Mouse (Mus musculus) liver, adult 2 months (tissue): Measurements from ENCODE around the gene Cdc27. TPM values are rescaled to one million over a fixed set of nuclear protein-coding genes. Genes with fewer than 3 reads are reported as not detected.
"Not testable (repeated sequence)": the region's sequence is repeated elsewhere in the genome, so short reads cannot be mapped to it uniquely, and the experiment has no call there.

Source experiments
- DNase-seq: peaks from one replicate; pipeline ENCODE4 v3.0.0-alpha.2; 2011; ENCODE audit warnings: low read depth, low spot score; ENCODE audit errors: extremely low read depth
- H3K27ac ChIP-seq: fragments of 200-500 bp; replicated peaks from 2 replicates; pipeline ENCODE4 v1.5.1; 2012; ENCODE audit warnings: low read depth, mild to moderate bottlenecking, control low read depth, inconsistent platforms, low read length; ENCODE audit not compliant: insufficient read depth
- H3K27me3 ChIP-seq: fragments of 200-500 bp; 2 replicates; pipeline ENCODE4 v1.6.1; 2012; ENCODE audit warnings: mild to moderate bottlenecking, moderate library complexity, low read length, inconsistent platforms; ENCODE audit not compliant: control insufficient read depth, insufficient read depth
- H3K36me3 ChIP-seq: fragments of 200-500 bp; 2 replicates; pipeline ENCODE4 v1.6.1; 2012; ENCODE audit warnings: low read length, inconsistent platforms; ENCODE audit not compliant: control insufficient read depth, insufficient read depth
- H3K4me1 ChIP-seq: fragments of 200-500 bp; 2 replicates; pipeline ENCODE4 v1.6.1; 2011; ENCODE audit warnings: low read length; ENCODE audit not compliant: control insufficient read depth, insufficient read depth
- H3K4me3 ChIP-seq: fragments of 200-500 bp; 2 replicates; pipeline ENCODE4 v1.5.1; 2011; ENCODE audit warnings: low read depth, mild to moderate bottlenecking, control low read depth, low read length, moderate library complexity; ENCODE audit not compliant: insufficient read depth
- H3K79me2 ChIP-seq: fragments of 200-500 bp; 2 replicates; pipeline ENCODE4 v1.6.1; 2012; ENCODE audit warnings: inconsistent platforms, mild to moderate bottlenecking, low read length, moderate library complexity; ENCODE audit not compliant: control insufficient read depth, insufficient read depth
- H3K9ac ChIP-seq: fragments of 200-500 bp; 2 replicates; pipeline ENCODE4 v1.6.1; 2012; ENCODE audit warnings: low read depth, mild to moderate bottlenecking, control low read depth, inconsistent platforms, low read length
- CTCF ChIP-seq: fragments of 200-500 bp; IDR thresholded peaks from 2 replicates; pipeline ENCODE4 v1.5.1; 2011; ENCODE audit warnings: low read depth, low read length, control low read depth
- POLR2A ChIP-seq: fragments of 200-500 bp; IDR thresholded peaks from 2 replicates; pipeline ENCODE4 v1.6.1; 2011; ENCODE audit warnings: low read length, control low read depth; ENCODE audit not compliant: insufficient read depth; ENCODE audit errors: extremely low read depth
- WGBS: fragments of 180-500 bp; shearing (Covaris S2); methylation state at CpG from one replicate; pipeline ENCODE4 v1.1.7; 2018; 5-methylcytosine and 5-hydroxymethylcytosine counted together
- polyA plus RNA-seq: library from polyadenylated mRNA; depleted of rRNA; stranded (reverse); fragments of >200 nt; gene quantifications from 2 replicates; pipeline ENCODE4 v1.2.3, GENCODE M21; 2012
- total RNA-seq: library from RNA; depleted of rRNA; stranded (reverse); fragments of >200 nt; gene quantifications from 2 replicates; pipeline ENCODE4 v1.2.3, GENCODE M21; 2014

Gene Cdc27
- total and polyA plus RNA-seq, 2 experiments = 2.6 to 13.3 TPM

DNA sequence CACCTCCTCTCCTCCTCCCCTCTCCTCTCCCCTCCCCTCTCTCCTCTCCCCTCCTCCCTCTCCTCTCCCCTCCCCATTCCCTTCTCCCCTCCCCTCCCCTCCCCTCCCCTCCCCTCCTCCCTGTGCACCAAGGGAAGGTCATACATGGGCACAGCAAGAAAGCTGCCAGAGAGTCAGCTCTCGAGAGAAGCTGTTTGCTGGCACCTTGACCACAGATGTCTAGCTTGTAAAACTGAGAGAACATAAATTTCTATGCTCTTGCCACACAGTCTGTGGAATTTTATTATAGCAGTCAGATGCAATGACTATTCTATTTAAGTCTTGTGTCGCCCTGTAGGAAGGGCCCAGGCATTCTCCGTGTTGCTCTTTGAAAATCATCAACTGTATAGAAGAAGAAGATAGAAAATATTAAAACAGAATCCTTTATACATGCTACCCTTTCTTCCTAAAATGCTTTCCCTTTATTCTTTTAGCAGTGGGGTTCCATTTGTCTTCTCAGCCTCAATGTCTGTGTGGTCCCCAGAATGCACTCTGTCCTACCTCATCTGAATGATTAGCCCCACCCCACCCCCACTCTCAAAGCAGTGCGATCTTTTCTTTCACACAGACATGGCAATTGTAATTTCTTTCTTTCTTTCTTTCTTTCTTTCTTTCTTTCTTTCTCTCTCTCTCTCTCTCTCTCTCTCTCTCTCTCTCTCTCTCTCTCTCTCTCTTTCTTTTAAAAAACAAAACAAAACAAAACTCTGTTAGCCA, 8.4 kb upstream of the Cdc27 start:
- no peaks in the 10 kb centered on the region for H3K27me3 ChIP-seq
- H3K79me2 ChIP-seq = no peaks in the 10 kb centered on the region
- no peak overlapping the region for H3K9ac ChIP-seq
- H3K27ac ChIP-seq = no peak overlapping the region
- TF ChIP-seq CTCF = no peak
- TF ChIP-seq POLR2A = no peak
- DNase-seq = no peak
- H3K4me1 ChIP-seq = no peaks in the 10 kb centered on the region
- H3K36me3 ChIP-seq = no peaks in the 10 kb centered on the region
- 79% methylated on average over 4 of the region's 4 CpGs for WGBS
- H3K4me3 ChIP-seq = no peak overlapping the region

GRCm38 (mm10) chr11:104558065-104558464, 7.6 kb upstream of the Cdc27 start:
- H3K79me2 ChIP-seq = no peaks in the 10 kb centered on the region
- H3K4me1 ChIP-seq = no peaks in the 10 kb centered on the region
- H3K36me3 ChIP-seq = no peaks in the 10 kb centered on the region
- H3K27ac ChIP-seq = no peak overlapping the region
- H3K9ac ChIP-seq = no peak overlapping the region
- WGBS = 73% methylated on average over 4 of the region's 4 CpGs
- H3K27me3 ChIP-seq = no peaks in the 10 kb centered on the region
- H3K4me3 ChIP-seq = no peak overlapping the region
- TF ChIP-seq CTCF = no peak
- TF ChIP-seq POLR2A = no peak
- no peak for DNase-seq

- Histone ChIP-seq H3K36me3 (no peaks in the 10 kb centered on the region), H3K9ac (peak overlapping the region; percentile 97), H3K4me1 (peaks cover 11% of the 10 kb centered on the region), H3K4me3 (peak overlapping the region; percentile 97), H3K27ac (peak overlapping the region; percentile 81), H3K27me3 (no peaks in the 10 kb centered on the region), H3K79me2 (peaks cover 25% of the 10 kb centered on the region)
- no peak for TF ChIP-seq CTCF
- TF ChIP-seq POLR2A = 0 out of 2 replicates have a peak, but pooled peaks have one; percentile 45
- under 1% methylated on average over 53 of the region's 53 CpGs for WGBS
- DNase-seq = peak; percentile 43
These were observed 698 bp downstream of the Cdc27 start for GRCm38 (mm10) chr11:104549438-104550405.

GRCm38 (mm10) chr11:104547502-104547901, 2.9 kb downstream of the Cdc27 start:
- Histone ChIP-seq H3K79me2 (peaks cover 26% of the 10 kb centered on the region), H3K4me3 (no peak overlapping the region), H3K36me3 (no peaks in the 10 kb centered on the region), H3K9ac (no peak overlapping the region), H3K27me3 (no peaks in the 10 kb centered on the region), H3K4me1 (peaks cover 13% of the 10 kb centered on the region), H3K27ac (no peak overlapping the region)
- DNase-seq = no peak
- TF ChIP-seq CTCF (no peak), POLR2A (no peak)
- WGBS = 69% methylated on average over 3 of the region's 3 CpGs

GRCm38 (mm10) chr11:104544507-104544906, 5.9 kb downstream of the Cdc27 start:
- H3K27me3 ChIP-seq = no peaks in the 10 kb centered on the region
- H3K36me3 ChIP-seq = no peaks in the 10 kb centered on the region
- H3K9ac ChIP-seq = no peak overlapping the region
- TF ChIP-seq POLR2A = no peak
- no peak for TF ChIP-seq CTCF
- no peak overlapping the region for H3K4me3 ChIP-seq
- H3K79me2 ChIP-seq = peaks cover 31% of the 10 kb centered on the region
- peaks cover 18% of the 10 kb centered on the region for H3K4me1 ChIP-seq
- WGBS = 24% methylated on average over 2 of the region's 2 CpGs
- no peak for DNase-seq
- H3K27ac ChIP-seq = peak overlapping the region; percentile 71

DNA sequence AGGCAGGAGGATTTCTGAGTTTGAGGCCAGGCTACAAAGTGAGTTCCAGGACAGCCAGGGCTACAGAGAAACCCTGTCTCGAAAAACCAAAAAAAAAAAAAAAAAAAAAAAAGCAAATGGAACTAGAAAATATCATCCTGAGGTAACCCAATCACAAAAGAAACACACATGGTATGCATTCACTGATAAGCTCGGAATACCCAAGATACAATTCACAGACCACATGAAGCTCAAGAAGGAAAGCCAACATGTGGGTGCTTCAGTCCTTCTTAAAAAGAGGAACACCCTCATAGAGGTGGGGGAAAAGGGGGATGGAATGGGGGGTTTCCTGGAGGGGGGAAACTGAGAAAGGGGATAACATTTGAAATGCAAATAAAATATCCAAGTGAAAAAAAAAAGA, 7.1 kb downstream of the Cdc27 start:
- Histone ChIP-seq H3K4me1 (peaks cover 15% of the 10 kb centered on the region), H3K79me2 (peaks cover 33% of the 10 kb centered on the region)
- not testable (repeated sequence) for H3K27me3 ChIP-seq, H3K36me3 ChIP-seq, H3K27ac ChIP-seq, H3K9ac ChIP-seq, H3K4me3 ChIP-seq, DNase-seq
- WGBS = 91% methylated on average over 2 of the region's 2 CpGs
